10 mouse cellular contexts compared by ENCODE assay signal in genomic region chr5:64360147-64360875, GRCm38 (mm10).
DNase-seq lines count a peak whose midpoint lies in the region; ATAC-seq and TF ChIP-seq lines count a peak whose summit lies in the region.
"Had no signal": no experiment of that assay in that cellular context is flagged by ENCODE, and none has a peak within 500 bp of the region (broad histone marks: within the 10 kb centered on the region; RNA-seq: fewer than 3 reads in every experiment).

No protein-coding gene starts in this region.

- no peaks in the 10 kb centered on the region for H3K36me3 ChIP-seq in forebrain, embryonic 11.5 days (ENCODE audit: control insufficient read depth, insufficient read depth, low read length)

- no peak overlapping the region for H3K4me2 ChIP-seq in forebrain, embryonic 11.5 days (ENCODE audit: low read depth, low read length, severe bottlenecking)

- peak; percentile 86 for ATAC-seq in megakaryocyte, adult 5-6 weeks (ENCODE audit: poor library complexity, severe bottlenecking)
- ATAC-seq in forebrain, embryonic 11.5 days (replicated peaks; ENCODE audit: low FRiP score) = no peak

- no peaks in the 10 kb centered on the region for H3K9me3 ChIP-seq in forebrain, embryonic 11.5 days (ENCODE audit: control insufficient read depth, low read length)

- intact Hi-C loops in heart, postnatal 36 days (cut with DNase I) = no loop called here

- TF ChIP-seq POLR2A in embryonic fibroblast, embryonic 13.5 days (IDR thresholded peaks at IDR 0.05; ENCODE audit: low read depth, low read length) = no peak

- WGBS in forebrain, embryonic 11.5 days = 81% methylated on average over 8 of the region's 8 CpGs

- H3K27me3 ChIP-seq in forebrain, embryonic 11.5 days (ENCODE audit: control insufficient read depth, insufficient read depth, low read length) = no peaks in the 10 kb centered on the region

- H3K4me3 ChIP-seq in embryonic fibroblast, embryonic 13.5 days (ENCODE audit: insufficient read depth, low read length) = no peak overlapping the region
- no peak overlapping the region for H3K4me3 ChIP-seq in forebrain, embryonic 11.5 days (ENCODE audit: low read depth, low read length)

- H3K27ac ChIP-seq in embryonic fibroblast, embryonic 13.5 days (ENCODE audit: insufficient read depth, low read length) = peak overlapping the region; percentile 79
- H3K27ac ChIP-seq in forebrain, embryonic 11.5 days (ENCODE audit: low read depth, low read length) = no peak overlapping the region

- TF ChIP-seq CTCF in embryonic fibroblast, embryonic 13.5 days (IDR thresholded peaks at IDR 0.05; ENCODE audit: borderline replicate concordance, insufficient read depth, low read length) = no peak

- H3K9ac ChIP-seq in forebrain, embryonic 11.5 days (ENCODE audit: low read length) = no peak overlapping the region

- peaks cover 7% of the 10 kb centered on the region; the same call in 1 of the 2 replicates for H3K4me1 ChIP-seq in embryonic fibroblast, embryonic 13.5 days (ENCODE audit: control insufficient read depth, insufficient read depth, low read length)
- 0 out of 2 replicates have a peak, but pooled peaks cover 5% of the 10 kb centered on the region for H3K4me1 ChIP-seq in forebrain, embryonic 11.5 days (replicated peaks; ENCODE audit: control insufficient read depth, insufficient read depth, low read length)

- peak; percentile 53 to 56 for DNase-seq in heart, adult 18-20 months
- DNase-seq in heart, postnatal 36 days = no peak
- DNase-seq in CD4-positive helper T cell, adult 2 months (ENCODE audit: low read depth, low spot score) = peak; percentile 84
- no peak for DNase-seq in layer of hippocampus, adult 9-10 months (ENCODE audit: low spot score)
- no peak for DNase-seq in gastrocnemius, adult 8-10 months (ENCODE audit: low spot score in 2 of 2)
- DNase-seq in forebrain, embryonic 11.5 days (ENCODE audit: low spot score) = no peak
- DNase-seq: cerebellum, postnatal 10 days; gastrocnemius, postnatal 25 days had no signal

Comparison
In these comparisons a context has a peak if more than half of its experiments do, and no peak if none do; other contexts are left out.
1. DNase-seq: peak in heart, adult 18-20 months (2 of 2) and CD4-positive helper T cell, adult 2 months (single experiment); none in heart, postnatal 36 days (0 of 2), layer of hippocampus, adult 9-10 months (single experiment), gastrocnemius, adult 8-10 months (0 of 2) and forebrain, embryonic 11.5 days (single experiment).